Mouse (Mus musculus): ENCODE measurements around the gene Tifa. TPM values are rescaled to one million over a fixed set of nuclear protein-coding genes. Genes with fewer than 3 reads are reported as not detected.
A peak's percentile ranks its signal among the peaks of the same experiment; 100 is the strongest.

Gene Tifa
- polyA plus RNA-seq, 1 experiment from 2014 or later: 2.0 TPM

DNA sequence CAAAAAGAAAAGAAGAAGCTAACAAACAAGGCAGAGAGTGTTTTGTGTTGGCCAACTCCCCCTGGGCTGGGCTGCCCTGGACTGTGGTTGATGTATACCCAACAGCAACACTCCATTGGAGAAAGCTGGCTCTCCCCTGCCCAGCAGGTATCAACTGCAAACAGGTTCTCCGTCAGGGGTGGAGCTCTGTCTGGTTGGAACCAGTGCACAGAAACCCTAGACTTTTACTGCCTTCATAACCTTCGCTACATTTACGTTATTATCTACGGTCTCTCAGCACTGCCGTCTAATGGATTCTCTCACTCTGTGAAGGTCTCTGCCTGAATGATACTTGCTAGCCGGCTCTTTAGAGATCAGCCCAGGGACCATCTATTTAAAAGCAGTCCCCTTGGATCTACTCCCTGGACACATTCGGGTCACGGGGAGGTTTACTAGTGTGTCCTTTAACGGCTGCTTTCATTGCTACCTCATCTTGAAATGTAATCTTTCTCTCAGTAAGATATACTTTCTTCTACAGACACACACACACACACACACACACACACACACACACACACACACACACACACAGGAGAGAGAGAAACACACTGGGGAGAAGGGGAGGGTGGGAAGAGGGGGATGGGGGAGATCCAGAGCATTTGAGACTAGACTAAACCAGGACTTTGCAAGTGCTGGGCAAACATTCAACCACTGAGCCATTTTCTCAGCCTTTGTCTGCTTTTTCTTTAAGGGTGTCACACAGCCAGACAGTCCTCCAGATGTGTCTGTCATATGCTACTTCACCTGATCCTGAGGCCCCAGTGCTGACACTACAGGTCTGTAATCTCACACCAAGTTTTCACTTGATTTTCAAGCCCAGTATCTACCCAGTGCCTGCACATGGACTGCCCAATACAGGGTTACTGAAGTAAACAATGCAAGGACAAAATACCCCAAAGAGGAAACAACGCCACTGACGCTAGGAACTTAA is 29.4 kb downstream of the Tifa start:
- H3K4me3 ChIP-seq: no peak overlapping the region
- H3K36me3 ChIP-seq: peaks cover 24% of the 10 kb centered on the region
- 82% methylated on average over 11 of the region's 11 CpGs for WGBS

DNA sequence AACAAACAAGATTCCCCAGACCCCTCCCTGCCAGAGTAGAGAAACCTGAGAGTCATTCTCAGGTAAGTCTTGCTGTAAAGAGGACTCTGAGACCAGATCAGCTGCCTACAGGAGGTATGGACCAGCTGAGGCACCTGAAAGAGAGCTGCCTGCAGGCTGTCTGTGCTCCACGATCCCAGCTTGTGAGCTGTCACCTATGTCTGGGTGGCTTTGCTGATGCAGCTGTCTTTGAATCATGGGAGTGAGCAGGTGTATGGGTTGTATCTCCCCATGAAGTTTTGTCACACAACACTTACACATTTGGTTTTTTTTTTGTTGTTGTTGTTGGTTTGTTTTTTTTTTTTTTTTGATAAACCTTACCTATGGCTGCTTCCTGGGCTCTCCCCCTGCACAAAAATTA is 30.8 kb downstream of the Tifa start:
- Histone ChIP-seq H3K27ac (no peak overlapping the region), H3K9me3 (no peaks in the 10 kb centered on the region), H3K36me3 (peaks cover 24% of the 10 kb centered on the region), H3K4me3 (no peak overlapping the region), H3K4me1 (no peaks in the 10 kb centered on the region), H3K27me3 (ENCODE audit: insufficient read depth, poor library complexity, severe bottlenecking) (no peaks in the 10 kb centered on the region)
- no peak for DNase-seq (ENCODE audit: low spot score)
- 93% methylated on average over 1 of the region's 1 CpGs for WGBS

More for the DNA sequence above, 29.4 kb downstream of the Tifa start:
- Histone ChIP-seq H3K27me3 (ENCODE audit: insufficient read depth, poor library complexity, severe bottlenecking) (no peaks in the 10 kb centered on the region), H3K4me1 (no peaks in the 10 kb centered on the region), H3K9me3 (no peaks in the 10 kb centered on the region), H3K27ac (no peak overlapping the region)
- no peak for DNase-seq (ENCODE audit: low spot score)

DNA sequence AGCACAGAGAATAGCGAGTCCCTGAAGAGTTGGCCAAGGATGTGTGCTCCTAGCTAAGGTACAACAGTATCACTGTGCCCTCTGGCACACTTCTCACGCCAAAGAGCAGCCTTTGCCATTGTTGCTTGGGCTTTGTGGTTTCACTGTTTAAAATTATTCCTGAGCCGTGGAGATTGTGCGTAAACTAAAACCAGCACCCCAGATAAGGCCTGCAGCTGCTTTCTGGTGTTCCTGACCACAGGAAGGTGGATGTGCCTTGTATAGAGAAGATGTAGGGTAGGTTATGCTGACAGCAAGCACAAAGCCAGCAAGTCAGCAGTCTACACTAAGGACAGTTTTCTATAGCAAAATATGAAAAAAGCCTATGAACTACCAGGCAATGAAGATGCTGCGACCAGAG is 31.6 kb downstream of the Tifa start:
- 78% methylated on average over 5 of the region's 5 CpGs for WGBS
- H3K36me3 ChIP-seq: peaks cover 24% of the 10 kb centered on the region

DNA sequence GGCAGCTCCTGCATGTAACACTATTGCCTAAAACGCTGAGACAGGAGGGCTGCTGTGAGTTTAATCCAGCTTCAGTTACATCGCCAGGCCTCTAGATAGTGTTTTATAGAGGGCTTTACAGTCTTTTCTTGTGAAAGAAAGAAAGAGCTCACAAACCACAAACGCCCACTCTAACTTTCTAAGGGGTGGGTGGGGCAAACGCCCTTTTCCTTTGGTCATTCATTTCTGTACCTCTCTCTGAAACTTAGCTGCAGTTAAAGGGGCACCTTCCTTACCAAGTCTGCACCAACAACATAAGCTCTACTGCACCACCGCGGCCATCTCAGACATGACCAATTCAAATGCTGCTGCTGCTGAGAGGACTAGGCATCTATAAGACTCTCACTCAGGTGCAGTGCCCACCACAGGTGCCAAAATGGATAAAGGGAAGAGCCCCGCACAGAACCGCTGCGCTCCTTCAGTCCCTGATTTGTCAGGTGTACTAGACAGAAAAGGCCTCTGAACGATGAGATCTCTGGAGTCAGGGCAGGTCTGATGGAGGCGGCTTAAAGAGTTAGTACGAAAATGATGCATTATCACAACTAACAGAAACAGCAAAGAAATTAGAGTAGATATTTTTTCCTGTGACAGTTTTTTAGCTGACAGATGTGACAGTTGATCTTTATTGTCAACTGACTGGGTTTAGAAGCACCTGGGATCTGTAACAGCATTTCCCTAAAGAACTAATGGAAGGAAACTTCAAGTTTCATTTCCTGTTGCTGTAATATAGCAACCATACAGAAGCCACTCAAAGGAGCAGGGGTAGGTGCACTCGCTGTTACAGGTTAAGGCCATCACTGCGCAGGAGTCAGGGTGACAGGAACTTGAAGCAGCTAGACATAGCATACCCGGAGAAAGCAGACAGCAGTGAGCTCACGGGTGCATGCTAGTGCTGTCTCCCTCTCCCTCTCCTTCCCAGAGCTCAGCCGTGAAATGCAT is 34.6 kb downstream of the Tifa start:
- WGBS: 85% methylated on average over 17 of the region's 17 CpGs
- no peak overlapping the region for H3K4me3 ChIP-seq
- H3K27ac ChIP-seq: no peak overlapping the region
- no peak for DNase-seq (ENCODE audit: low spot score)
- peaks cover 17% of the 10 kb centered on the region for H3K36me3 ChIP-seq
- no peaks in the 10 kb centered on the region for H3K27me3 ChIP-seq (ENCODE audit: insufficient read depth, poor library complexity, severe bottlenecking)
- peaks cover 14% of the 10 kb centered on the region for H3K4me1 ChIP-seq
- no peaks in the 10 kb centered on the region for H3K9me3 ChIP-seq

More for the DNA sequence above, 31.6 kb downstream of the Tifa start:
- Histone ChIP-seq H3K27me3 (ENCODE audit: insufficient read depth, poor library complexity, severe bottlenecking) (no peaks in the 10 kb centered on the region), H3K27ac (no peak overlapping the region), H3K4me3 (no peak overlapping the region), H3K4me1 (0 out of 2 replicates have a peak, but pooled peaks cover under 1% of the 10 kb centered on the region), H3K9me3 (no peaks in the 10 kb centered on the region)
- DNase-seq (ENCODE audit: low spot score): no peak

DNA sequence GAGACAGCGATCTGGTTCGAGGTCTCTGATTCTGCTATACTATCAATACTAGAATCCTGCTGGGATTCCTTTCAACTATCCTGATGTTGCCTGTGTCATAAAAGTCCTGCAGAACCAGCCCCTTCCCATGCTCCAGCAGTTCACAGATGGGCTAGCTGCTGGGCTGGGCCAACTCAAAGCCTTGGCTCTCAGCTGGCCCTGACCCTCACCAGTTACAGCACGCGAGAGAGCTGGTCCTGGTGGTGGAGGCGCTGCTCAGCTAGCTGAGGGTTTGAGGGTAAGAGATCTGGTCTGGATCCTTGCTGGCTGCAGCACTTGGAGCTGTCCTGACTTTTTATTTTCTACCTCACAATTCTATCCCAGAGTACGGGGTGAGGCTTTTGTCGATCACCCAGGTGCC is 36.9 kb downstream of the Tifa start:
- Histone ChIP-seq H3K27me3 (ENCODE audit: insufficient read depth, poor library complexity, severe bottlenecking) (no peaks in the 10 kb centered on the region), H3K9me3 (no peaks in the 10 kb centered on the region), H3K4me1 (peaks cover 18% of the 10 kb centered on the region), H3K36me3 (peaks cover 7% of the 10 kb centered on the region), H3K27ac (0 out of 2 replicates have a peak overlapping the region, but pooled peaks have one; percentile 10), H3K4me3 (no peak overlapping the region)
- 87% methylated on average over 7 of the region's 7 CpGs for WGBS
- DNase-seq (ENCODE audit: low spot score): no peak

DNA sequence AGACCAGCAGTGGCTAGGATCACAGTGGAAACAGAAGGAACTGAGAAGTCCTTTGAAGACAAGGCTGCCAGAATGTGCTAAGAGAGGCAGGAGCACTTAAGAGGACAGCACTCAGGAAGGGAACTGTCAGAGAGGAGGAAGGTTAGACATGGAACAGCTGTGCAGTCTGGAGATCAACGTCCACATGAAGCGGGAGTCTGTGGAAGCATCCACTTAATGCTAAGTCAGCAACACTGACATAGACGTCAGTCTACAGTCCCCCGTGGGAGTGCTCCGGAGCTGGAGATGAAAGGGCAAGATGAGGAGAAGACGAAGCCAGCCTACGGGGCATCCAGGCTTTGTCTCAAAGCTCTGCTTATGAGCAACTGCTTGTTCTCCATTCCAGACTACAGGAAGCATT is 37.5 kb downstream of the Tifa start:
- Histone ChIP-seq H3K9me3 (no peaks in the 10 kb centered on the region), H3K4me3 (no peak overlapping the region), H3K36me3 (peaks cover 3% of the 10 kb centered on the region), H3K4me1 (peaks cover 18% of the 10 kb centered on the region), H3K27ac (peak overlapping the region; percentile 52; the same call in 1 of the 2 replicates), H3K27me3 (ENCODE audit: insufficient read depth, poor library complexity, severe bottlenecking) (no peaks in the 10 kb centered on the region)
- no peak for DNase-seq (ENCODE audit: low spot score)
- WGBS: 22% methylated on average over 7 of the region's 7 CpGs

DNA sequence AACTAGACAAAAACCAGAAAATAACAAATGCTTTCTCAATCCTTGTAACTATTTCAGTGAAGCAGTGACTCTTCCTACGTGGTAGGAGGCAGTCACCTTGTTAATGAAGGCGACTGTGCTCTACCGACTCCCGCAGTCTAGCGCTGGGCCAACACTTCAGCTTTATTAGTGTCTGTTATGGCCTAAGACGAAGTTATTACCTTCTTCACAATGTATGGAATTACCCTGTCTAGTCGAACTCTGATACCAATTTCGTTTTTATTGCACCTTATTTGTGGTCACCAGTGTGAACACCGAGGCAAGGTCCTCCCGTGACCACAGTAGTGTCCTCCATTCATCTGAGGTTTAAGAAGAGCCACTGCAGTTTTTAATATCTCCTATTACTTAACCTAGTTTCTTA is 40.6 kb downstream of the Tifa start:
- Histone ChIP-seq H3K27ac (no peak overlapping the region), H3K4me3 (no peak overlapping the region), H3K9me3 (no peaks in the 10 kb centered on the region), H3K27me3 (ENCODE audit: insufficient read depth, poor library complexity, severe bottlenecking) (no peaks in the 10 kb centered on the region), H3K36me3 (peaks cover 4% of the 10 kb centered on the region; the same call in 1 of the 2 replicates), H3K4me1 (peaks cover 21% of the 10 kb centered on the region)
- WGBS: 91% methylated on average over 10 of the region's 10 CpGs
- DNase-seq (ENCODE audit: low spot score): no peak

DNA sequence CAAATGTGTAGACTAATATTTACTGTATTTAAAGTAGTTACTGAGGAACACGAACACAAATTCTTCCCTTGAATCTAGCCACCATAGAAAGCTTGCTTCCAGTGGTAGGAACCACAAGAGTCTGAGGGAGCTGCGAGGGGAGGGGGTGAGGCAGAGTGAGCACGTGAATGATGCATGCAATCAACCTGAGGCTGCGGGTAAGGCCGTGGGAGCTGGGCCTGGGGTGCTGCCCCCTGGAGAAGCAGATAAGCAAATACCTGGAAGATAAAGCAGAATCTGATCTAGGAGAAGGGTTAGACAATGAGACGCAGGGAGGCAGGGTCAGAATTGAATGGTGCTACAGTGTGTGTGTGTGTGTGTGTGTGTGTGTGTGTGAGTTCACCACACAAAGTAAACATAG is 41.5 kb downstream of the Tifa start:
- DNase-seq (ENCODE audit: low spot score): no peak
- no peaks in the 10 kb centered on the region for H3K9me3 ChIP-seq
- H3K4me3 ChIP-seq: no peak overlapping the region
- H3K27me3 ChIP-seq (ENCODE audit: insufficient read depth, poor library complexity, severe bottlenecking): no peaks in the 10 kb centered on the region
- peaks cover 28% of the 10 kb centered on the region for H3K4me1 ChIP-seq
- H3K27ac ChIP-seq: no peak overlapping the region
- H3K36me3 ChIP-seq: peaks cover 4% of the 10 kb centered on the region; the same call in 1 of the 2 replicates
- whole genome bisulfite sequencing: 55% methylated on average over 6 of the region's 6 CpGs

DNA sequence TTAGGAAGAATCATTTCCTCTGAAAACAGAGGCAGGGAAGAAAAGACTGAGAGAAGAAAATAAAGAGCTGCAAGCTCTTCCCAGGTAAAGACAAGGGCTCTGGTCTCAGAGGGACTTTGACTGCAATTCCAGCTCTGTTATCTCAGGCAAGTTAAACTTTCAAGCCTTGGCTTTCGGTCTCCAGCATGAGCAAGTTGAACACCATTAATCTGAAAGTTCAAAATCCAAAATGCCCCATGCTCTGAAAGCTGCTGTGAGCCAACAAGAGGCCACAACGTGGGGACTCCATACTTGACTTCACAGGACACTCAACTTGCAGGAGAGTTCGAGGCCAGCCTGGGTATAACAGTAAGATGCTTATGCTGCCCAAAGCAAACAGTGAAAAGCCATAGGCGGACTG is 44.4 kb downstream of the Tifa start:
- DNase-seq (ENCODE audit: low spot score): no peak
- WGBS: 79% methylated on average over 4 of the region's 4 CpGs
- H3K4me3 ChIP-seq: no peak overlapping the region

DNA sequence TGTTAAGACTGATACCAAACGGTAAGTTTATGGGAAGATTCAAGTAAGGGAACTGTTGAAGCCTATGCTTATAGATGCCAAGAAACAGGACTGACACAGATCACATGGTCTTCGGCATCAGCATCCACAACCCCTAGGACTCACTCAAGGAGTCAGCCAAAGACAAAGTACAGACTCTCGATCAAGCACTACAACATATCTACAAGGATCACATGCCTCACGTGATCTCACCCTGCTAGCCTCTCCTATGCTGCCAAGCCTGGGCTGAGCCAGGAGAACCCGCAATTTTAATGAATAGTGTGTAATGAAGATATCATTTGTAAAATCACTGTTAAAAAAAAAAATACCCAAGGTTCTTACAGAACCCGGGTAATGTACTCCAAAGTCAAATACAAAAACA is 46.0 kb downstream of the Tifa start:
- no peaks in the 10 kb centered on the region for H3K9me3 ChIP-seq
- H3K4me1 ChIP-seq: peaks cover 21% of the 10 kb centered on the region
- 0 out of 2 replicates have a peak, but pooled peaks cover 6% of the 10 kb centered on the region for H3K27me3 ChIP-seq (ENCODE audit: insufficient read depth, poor library complexity, severe bottlenecking)
- peaks cover 4% of the 10 kb centered on the region; the same call in 1 of the 2 replicates for H3K36me3 ChIP-seq
- 79% methylated on average over 6 of the region's 6 CpGs for WGBS
- no peak for DNase-seq (ENCODE audit: low spot score)
- H3K4me3 ChIP-seq: no peak overlapping the region
- H3K27ac ChIP-seq: no peak overlapping the region

More for the DNA sequence above, 44.4 kb downstream of the Tifa start:
- Histone ChIP-seq H3K4me1 (peaks cover 21% of the 10 kb centered on the region), H3K27me3 (ENCODE audit: insufficient read depth, poor library complexity, severe bottlenecking) (no peaks in the 10 kb centered on the region), H3K27ac (no peak overlapping the region), H3K9me3 (no peaks in the 10 kb centered on the region), H3K36me3 (peaks cover 4% of the 10 kb centered on the region; the same call in 1 of the 2 replicates)

DNA sequence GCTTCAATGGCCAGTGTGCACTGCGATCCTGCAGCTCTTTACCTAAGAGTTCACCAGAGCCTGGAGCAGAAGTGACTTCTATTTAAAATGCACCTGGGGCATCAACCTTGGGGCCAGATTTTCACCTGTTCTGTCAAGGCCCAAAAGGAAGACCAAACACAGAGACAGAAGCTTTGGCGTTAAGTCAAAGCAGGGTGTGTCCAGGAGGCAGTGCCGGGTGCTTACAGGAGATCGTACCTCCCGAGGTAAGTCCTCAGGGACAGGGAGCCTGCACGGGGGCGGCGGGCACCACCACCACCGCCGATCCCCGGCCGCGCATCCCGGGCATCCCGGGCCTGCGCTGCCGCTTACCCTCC is 47.2 kb downstream of the Tifa start:
- Histone ChIP-seq H3K27me3 (ENCODE audit: insufficient read depth, poor library complexity, severe bottlenecking) (peaks cover 10% of the 10 kb centered on the region; the same call in 1 of the 2 replicates), H3K4me1 (peaks cover 17% of the 10 kb centered on the region), H3K36me3 (peaks cover 4% of the 10 kb centered on the region; the same call in 1 of the 2 replicates), H3K4me3 (peak overlapping the region; percentile 96), H3K9me3 (no peaks in the 10 kb centered on the region), H3K27ac (peak overlapping the region; percentile 96)
- peak; percentile 78 for DNase-seq (ENCODE audit: low spot score)
- under 1% methylated on average over 17 of the region's 17 CpGs for WGBS

DNA sequence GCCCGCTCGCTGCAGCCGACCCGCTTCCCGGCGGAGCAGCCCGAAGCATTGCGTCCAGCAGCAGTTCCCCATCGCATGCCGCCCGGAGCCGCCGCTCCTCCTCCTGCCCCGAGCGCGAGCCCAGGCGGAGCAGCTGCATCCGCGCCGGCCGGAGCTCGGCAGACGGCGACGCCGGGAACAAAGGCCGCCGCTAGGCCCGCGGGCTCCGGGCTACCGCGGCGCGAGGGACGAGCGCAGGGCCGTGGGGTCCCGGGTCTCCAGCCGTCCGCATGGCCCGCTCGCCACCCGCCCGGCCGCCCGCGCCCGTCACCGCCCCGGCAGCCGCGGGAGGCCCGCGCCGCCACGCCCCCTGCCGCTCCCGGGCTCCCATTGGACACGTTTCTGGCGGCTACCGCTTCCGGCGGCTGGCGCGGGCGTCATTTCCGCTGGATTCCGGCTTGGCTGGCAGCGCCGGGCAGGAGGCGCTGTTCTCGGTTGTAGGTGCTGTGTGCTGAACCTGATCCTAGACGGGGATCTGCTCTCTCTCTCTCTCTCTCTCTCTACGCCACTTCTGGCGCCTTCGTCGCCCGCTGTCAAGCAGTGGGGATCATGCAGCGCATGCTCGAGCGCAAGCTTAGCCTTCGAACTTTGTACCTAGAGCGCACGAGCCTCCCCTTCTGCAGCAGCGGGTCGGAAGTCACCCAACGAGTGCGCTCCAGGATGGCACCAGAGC is 47.7 kb downstream of the Tifa start, which contains the start of gene Ap1ar:
Ap1ar (minus strand) TSS at position 370 of the 712 bp plus-strand sequence.
- WGBS: under 1% methylated on average over 89 of the region's 89 CpGs
- no peaks in the 10 kb centered on the region for H3K9me3 ChIP-seq
- H3K4me3 ChIP-seq: peak within 1 kb of the TSS; percentile 96
- DNase-seq (ENCODE audit: low spot score): peak; percentile 98
- peaks cover 17% of the 10 kb centered on the region for H3K4me1 ChIP-seq
- H3K27me3 ChIP-seq (ENCODE audit: insufficient read depth, poor library complexity, severe bottlenecking): peaks cover 14% of the 10 kb centered on the region
- H3K27ac ChIP-seq: peak within 1 kb of the TSS; percentile 96
- H3K36me3 ChIP-seq: peaks cover 3% of the 10 kb centered on the region; the same call in 1 of the 2 replicates
